Mouse (Mus musculus) myocyte (in vitro differentiated cells): ENCODE measurements around the gene Eva1a. TPM values are rescaled to one million over a fixed set of nuclear protein-coding genes. Genes with fewer than 3 reads are reported as not detected.

Source experiments
- H3K27me3 ChIP-seq: one replicate; pipeline ENCODE4 v1.6.1; 2011; ENCODE audit not compliant: control insufficient read depth, insufficient read depth, insufficient read length
- H3K36me3 ChIP-seq: one replicate; pipeline ENCODE4 v1.6.1; 2011; ENCODE audit not compliant: control insufficient read depth, insufficient read depth
- H3K4me2 ChIP-seq: one replicate; pipeline ENCODE4 v1.6.1; 2011; ENCODE audit warnings: low read depth, control low read depth
- H3K4me3 ChIP-seq: one replicate; pipeline ENCODE4 v1.5.1; 2011; ENCODE audit warnings: mild to moderate bottlenecking, control low read depth, moderate library complexity
- H3K79me2 ChIP-seq: one replicate; pipeline ENCODE4 v1.6.1; 2011; ENCODE audit not compliant: control insufficient read depth, insufficient read depth
- H3ac ChIP-seq: one replicate; pipeline ENCODE4 v1.6.1; 2011; ENCODE audit not compliant: control insufficient read depth, insufficient read length
- CEBPB ChIP-seq: IDR thresholded peaks from 2 replicates; pipeline ENCODE4 v1.6.1; 2011; ENCODE audit warnings: mild to moderate bottlenecking, moderate library complexity; ENCODE audit not compliant: poor library complexity, insufficient read depth, severe bottlenecking
- E2F4 ChIP-seq: IDR thresholded peaks from one replicate; pipeline ENCODE4 v1.6.1; 2011; ENCODE audit warnings: mild to moderate bottlenecking, control low read depth, moderate library complexity; ENCODE audit not compliant: insufficient read depth
- MAX ChIP-seq: IDR thresholded peaks from one replicate; pipeline ENCODE4 v1.6.1; 2011; ENCODE audit warnings: low read depth, mild to moderate bottlenecking, control low read depth
- MYOD1 ChIP-seq, 3 experiments: IDR thresholded peaks; one replicate each; pipeline ENCODE4 v1.6.1; 2011; ENCODE audit warnings: control low read depth in 2 of 3, low read depth in 2 of 3, mild to moderate bottlenecking in 2 of 3, moderate library complexity in 1 of 3; ENCODE audit not compliant: insufficient read length in 2 of 3, control insufficient read depth in 1 of 3
- MYOG ChIP-seq, 3 experiments: IDR thresholded peaks; one replicate each; pipeline ENCODE4 v1.6.1; 2011; ENCODE audit warnings: control low read depth in 2 of 3, low read depth in 2 of 3, mild to moderate bottlenecking in 2 of 3; ENCODE audit not compliant: insufficient read length in 2 of 3, control insufficient read depth in 1 of 3, insufficient read depth in 1 of 3
- POLR2A ChIP-seq: IDR thresholded peaks from one replicate; pipeline ENCODE4 v1.6.1; 2011; ENCODE audit warnings: low read depth, mild to moderate bottlenecking, control low read depth, moderate library complexity; ENCODE audit not compliant: insufficient read length
- POLR2AphosphoS2 ChIP-seq: IDR thresholded peaks from one replicate; pipeline ENCODE4 v1.6.1; 2011; ENCODE audit warnings: low read depth, control low read depth; ENCODE audit not compliant: insufficient read length
- REST ChIP-seq: IDR thresholded peaks from one replicate; pipeline ENCODE4 v1.6.1; 2011; ENCODE audit warnings: mild to moderate bottlenecking, control low read depth, moderate library complexity; ENCODE audit not compliant: insufficient read depth, insufficient read length
- SRF ChIP-seq: IDR thresholded peaks from one replicate; pipeline ENCODE4 v1.6.1; 2011; ENCODE audit warnings: low read depth; ENCODE audit not compliant: control insufficient read depth, insufficient read length
- TCF12 ChIP-seq: IDR thresholded peaks from one replicate; pipeline ENCODE4 v1.6.1; 2011; ENCODE audit warnings: mild to moderate bottlenecking, control low read depth; ENCODE audit not compliant: poor library complexity, insufficient read depth, severe bottlenecking
- TCF3 ChIP-seq: IDR thresholded peaks from one replicate; pipeline ENCODE4 v1.6.1; 2011; ENCODE audit warnings: low read depth, control low read depth; ENCODE audit not compliant: insufficient read length
- USF1 ChIP-seq: IDR thresholded peaks from one replicate; pipeline ENCODE4 v1.6.1; 2011; ENCODE audit warnings: low read depth, mild to moderate bottlenecking, control low read depth, moderate library complexity
- polyA plus RNA-seq: library from polyadenylated mRNA; unstranded; fragments of >200 nt; fragmentation: generic; extraction: Trizol; gene quantifications from one replicate; pipeline ENCODE4 v1.2.1, GENCODE M21; 2012; ENCODE audit warnings: missing spikeins

The Eva1a gene
- polyA plus RNA-seq, 1 experiment: 0.07 TPM

GRCm38 (mm10) chr6:82065230-82065629, 24.4 kb downstream of the Eva1a start:
- TF ChIP-seq CEBPB (no peak), MYOG (IDR thresholded peaks at IDR 0.05; ENCODE audit: control insufficient read depth in 1 of 3, insufficient read depth in 1 of 3, insufficient read length in 2 of 3, low read depth in 2 of 3) (no peak), REST (no peak), E2F4 (no peak), TCF3 (no peak), USF1 (no peak), TCF12 (no peak), MAX (no peak), MYOD1 (IDR thresholded peaks at IDR 0.05; ENCODE audit: control insufficient read depth in 1 of 3, insufficient read length in 2 of 3, low read depth in 2 of 3) (no peak), POLR2A (no peak), SRF (no peak), POLR2AphosphoS2 (no peak)
- no peaks in the 10 kb centered on the region for H3K36me3 ChIP-seq
- no peaks in the 10 kb centered on the region for H3K27me3 ChIP-seq
- no peak overlapping the region for H3K4me3 ChIP-seq
- H3K4me2 ChIP-seq: no peak overlapping the region
- no peaks in the 10 kb centered on the region for H3K79me2 ChIP-seq
- H3ac ChIP-seq: no peak overlapping the region

GRCm38 (mm10) chr6:82066515-82067081, 25.8 kb downstream of the Eva1a start:
- Histone ChIP-seq H3K79me2 (no peaks in the 10 kb centered on the region), H3K4me2 (no peak overlapping the region), H3ac (no peak overlapping the region), H3K36me3 (no peaks in the 10 kb centered on the region), H3K4me3 (no peak overlapping the region), H3K27me3 (no peaks in the 10 kb centered on the region)
- TF ChIP-seq MYOG (IDR thresholded peaks at IDR 0.05; ENCODE audit: control insufficient read depth in 1 of 3, insufficient read depth in 1 of 3, insufficient read length in 2 of 3, low read depth in 2 of 3) (no peak), USF1 (no peak), MAX (no peak), CEBPB (no peak), REST (no peak), MYOD1 (IDR thresholded peaks at IDR 0.05; ENCODE audit: control insufficient read depth in 1 of 3, insufficient read length in 2 of 3, low read depth in 2 of 3) (no peak), POLR2A (no peak), TCF3 (no peak), SRF (no peak), TCF12 (no peak), E2F4 (no peak), POLR2AphosphoS2 (no peak)

- H3K4me3 ChIP-seq: no peak overlapping the region
- H3K36me3 ChIP-seq: no peaks in the 10 kb centered on the region
- TF ChIP-seq MAX (no peak), USF1 (no peak), E2F4 (no peak)
- no peak overlapping the region for H3ac ChIP-seq
- H3K79me2 ChIP-seq: no peaks in the 10 kb centered on the region
- H3K27me3 ChIP-seq: no peaks in the 10 kb centered on the region
- H3K4me2 ChIP-seq: no peak overlapping the region
Measured at GRCm38 (mm10) chr6:82070459-82070858, 29.6 kb downstream of the Eva1a start.

GRCm38 (mm10) chr6:82073011-82073410, 32.2 kb downstream of the Eva1a start:
- Histone ChIP-seq H3K36me3 (no peaks in the 10 kb centered on the region), H3K27me3 (no peaks in the 10 kb centered on the region), H3ac (no peak overlapping the region), H3K4me3 (no peak overlapping the region), H3K79me2 (no peaks in the 10 kb centered on the region), H3K4me2 (no peak overlapping the region)
- no peak for TF ChIP-seq TCF3
- no peak for TF ChIP-seq REST
- no peak for TF ChIP-seq SRF
- no peak for TF ChIP-seq MAX
- no peak for TF ChIP-seq MYOD1 (IDR thresholded peaks at IDR 0.05; ENCODE audit: control insufficient read depth in 1 of 3, insufficient read length in 2 of 3, low read depth in 2 of 3)
- no peak for TF ChIP-seq TCF12
- no peak for TF ChIP-seq USF1
- no peak for TF ChIP-seq E2F4
- no peak for TF ChIP-seq MYOG (IDR thresholded peaks at IDR 0.05; ENCODE audit: control insufficient read depth in 1 of 3, insufficient read depth in 1 of 3, insufficient read length in 2 of 3, low read depth in 2 of 3)
- no peak for TF ChIP-seq POLR2AphosphoS2
- no peak for TF ChIP-seq CEBPB
- no peak for TF ChIP-seq POLR2A

- Histone ChIP-seq H3K27me3 (no peaks in the 10 kb centered on the region), H3K4me2 (no peak overlapping the region), H3K79me2 (no peaks in the 10 kb centered on the region), H3K4me3 (no peak overlapping the region), H3K36me3 (no peaks in the 10 kb centered on the region), H3ac (no peak overlapping the region)
- no peak for TF ChIP-seq CEBPB
- no peak for TF ChIP-seq MYOG (IDR thresholded peaks at IDR 0.05; ENCODE audit: control insufficient read depth in 1 of 3, insufficient read depth in 1 of 3, insufficient read length in 2 of 3, low read depth in 2 of 3)
- TF ChIP-seq MAX: no peak
- no peak for TF ChIP-seq TCF12
- no peak for TF ChIP-seq REST
- no peak for TF ChIP-seq POLR2AphosphoS2
- no peak for TF ChIP-seq TCF3
- no peak for TF ChIP-seq MYOD1 (IDR thresholded peaks at IDR 0.05; ENCODE audit: control insufficient read depth in 1 of 3, insufficient read length in 2 of 3, low read depth in 2 of 3)
- TF ChIP-seq SRF: no peak
- no peak for TF ChIP-seq POLR2A
- TF ChIP-seq USF1: no peak
- no peak for TF ChIP-seq E2F4
Measured at GRCm38 (mm10) chr6:82073567-82073966, 32.7 kb downstream of the Eva1a start.
